Mouse (Mus musculus) thymus, adult 2 months (tissue): Measurements from ENCODE around the gene Ppp1r3d.

ENCODE experiments used
- CTCF ChIP-seq: fragments of 200-500 bp; IDR thresholded peaks from 2 replicates; pipeline ENCODE4 v1.5.1; 2012; ENCODE audit warnings: mild to moderate bottlenecking, control low read depth, low read length, moderate library complexity, borderline replicate concordance; ENCODE audit not compliant: control insufficient read depth, poor library complexity, insufficient read depth; ENCODE audit errors: extremely low read depth
- POLR2A ChIP-seq: fragments of 200-500 bp; IDR thresholded peaks from 2 replicates; pipeline ENCODE4 v1.6.1; 2012; ENCODE audit warnings: mild to moderate bottlenecking, low read length, control low read depth, moderate library complexity; ENCODE audit not compliant: control insufficient read depth, poor library complexity, insufficient read depth; ENCODE audit errors: extremely low read depth

DNA sequence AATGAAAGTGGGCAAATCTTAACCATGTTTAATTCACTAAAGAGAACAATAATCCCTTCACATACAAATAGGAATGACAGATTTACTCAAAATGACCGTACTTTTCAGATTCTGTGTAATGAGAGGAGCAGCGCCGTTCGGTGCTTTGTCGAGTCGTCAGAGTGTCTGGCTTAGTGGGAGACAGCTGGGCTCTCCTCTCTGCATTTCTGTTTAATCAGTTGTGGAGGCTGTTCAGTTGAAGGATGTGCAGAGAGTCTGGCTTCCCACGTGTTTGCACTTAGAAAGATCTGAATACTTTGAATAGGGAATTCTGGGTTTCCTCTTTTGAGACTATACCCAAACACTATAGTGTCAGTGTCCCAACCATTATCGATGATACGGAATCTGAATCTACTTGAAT lies 23.0 kb upstream of the Ppp1r3d start:
- TF ChIP-seq CTCF (no peak), POLR2A (no peak)
